Mouse (Mus musculus): ENCODE data around the gene Dctn3.
A peak's percentile ranks its signal among the peaks of the same experiment; 100 is the strongest.
"Not testable (repeated sequence)": the region's sequence is repeated elsewhere in the genome, so short reads cannot be mapped to it uniquely, and the experiment has no call there.

Gene Dctn3

GRCm38 (mm10) chr4:41739260-41739659 lies 16.3 kb upstream of the Dctn3 start:
- no peak for DNase-seq (ENCODE audit: low read depth in 2 of 2, low spot score in 2 of 2)

DNA sequence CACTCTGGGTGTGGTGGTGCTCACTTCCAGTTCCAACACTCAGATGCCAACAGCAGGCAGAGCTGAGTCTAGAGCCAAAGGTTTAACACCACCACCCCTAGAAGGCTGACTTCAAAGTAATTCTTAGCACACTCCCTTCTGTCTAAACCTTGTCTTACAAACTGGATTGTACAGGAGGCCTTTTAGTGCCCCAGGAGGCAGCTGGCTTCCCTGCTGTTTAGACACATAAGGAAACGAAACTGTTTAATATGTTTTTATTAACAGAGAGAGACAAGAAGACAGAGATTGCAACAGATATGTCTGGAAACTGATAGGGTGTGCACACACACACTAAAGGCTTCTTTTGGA lies 15.3 kb upstream of the Dctn3 start:
- DNase-seq (ENCODE audit: low read depth in 2 of 2, low spot score in 2 of 2), result no peak

- peak; percentile 75 to 84 for DNase-seq (ENCODE audit: low read depth in 2 of 2, low spot score in 2 of 2)
Measured at GRCm38 (mm10) chr4:41737602-41738255, 14.8 kb upstream of the Dctn3 start.

DNA sequence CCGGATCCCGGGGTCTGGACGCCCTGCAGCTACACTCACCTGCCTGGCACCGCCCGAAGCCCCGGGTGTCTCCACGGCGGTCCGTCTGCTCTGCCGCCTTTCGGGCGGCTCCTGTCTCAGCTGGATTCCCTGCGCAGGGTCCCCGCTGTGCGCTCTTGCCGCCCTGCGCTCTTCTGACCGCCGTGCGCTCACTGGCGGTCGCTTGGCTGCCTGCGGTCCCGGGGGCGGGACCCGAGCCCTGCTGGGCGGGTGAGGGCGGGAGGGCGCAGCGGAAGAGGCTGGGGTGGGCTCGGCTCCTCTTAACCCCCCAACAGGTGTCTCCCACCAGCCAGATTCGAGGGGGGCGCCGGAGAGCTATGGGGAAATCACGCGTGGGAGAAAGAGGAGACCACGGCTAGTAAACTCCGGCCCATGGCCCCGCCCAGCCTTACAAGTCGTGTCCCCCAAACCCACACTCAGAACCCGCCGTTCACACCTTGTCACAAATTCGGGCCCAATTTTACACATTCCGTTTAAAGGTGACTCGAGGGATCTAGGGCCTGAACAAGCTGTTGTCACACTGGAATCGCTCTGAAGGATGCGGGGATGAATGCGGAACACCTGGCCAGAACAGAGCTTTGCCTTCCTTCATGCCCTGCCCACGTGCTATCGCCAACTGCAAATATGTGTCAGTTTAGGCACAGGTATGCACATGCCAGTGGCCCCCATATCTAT lies 8.2 kb upstream of the Dctn3 start, which contains the start of gene Arid3c:
TSS of gene Arid3c (minus strand) at position 91 of the 714 bp plus-strand sequence.
- DNase-seq (ENCODE audit: low read depth in 2 of 2, low spot score in 2 of 2), result no peak

DNA sequence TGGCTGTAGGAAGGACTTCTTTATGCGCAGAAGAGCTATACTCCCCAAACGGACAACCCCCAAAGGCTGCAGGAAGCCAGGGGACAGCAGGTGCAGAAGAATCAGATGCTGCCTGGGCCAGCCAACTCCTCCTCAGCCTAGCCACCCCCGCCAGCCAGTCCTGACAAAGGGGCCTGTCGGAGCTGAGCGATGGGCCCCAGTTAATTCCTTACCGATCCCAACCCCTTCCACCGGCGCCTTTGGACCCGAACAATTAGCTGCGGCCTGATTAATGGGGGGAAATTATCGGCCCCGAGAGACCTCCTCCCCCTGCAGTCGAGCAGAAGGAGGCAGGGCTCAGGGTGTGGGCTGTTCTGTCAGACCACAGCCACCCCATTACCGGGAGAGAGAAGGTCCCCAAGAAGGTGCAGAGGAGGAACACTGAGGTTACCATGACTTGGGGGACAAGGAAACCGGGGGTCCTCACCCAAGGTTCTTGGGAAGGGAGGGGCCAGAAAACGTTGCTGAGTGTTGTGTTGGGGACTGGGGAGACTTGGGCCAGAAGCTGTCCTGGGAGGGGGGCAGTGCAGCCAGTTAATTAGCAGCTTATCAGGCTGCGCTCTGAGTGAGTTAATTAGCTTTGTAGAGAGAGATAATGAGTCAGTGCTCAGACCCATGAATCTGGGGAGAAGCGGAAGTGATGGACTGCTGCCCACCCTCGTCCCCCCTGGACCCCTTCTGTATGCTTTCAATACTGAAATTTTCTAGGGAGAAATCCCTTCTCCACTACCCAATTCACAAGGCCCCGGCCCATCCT lies 4.1 kb upstream of the Dctn3 start:
- no peak for DNase-seq (ENCODE audit: low read depth in 2 of 2, low spot score in 2 of 2)

GRCm38 (mm10) chr4:41716834-41717233 lies 6.1 kb downstream of the Dctn3 start:
- no peak for DNase-seq (ENCODE audit: low read depth in 2 of 2, low spot score in 2 of 2)

DNA sequence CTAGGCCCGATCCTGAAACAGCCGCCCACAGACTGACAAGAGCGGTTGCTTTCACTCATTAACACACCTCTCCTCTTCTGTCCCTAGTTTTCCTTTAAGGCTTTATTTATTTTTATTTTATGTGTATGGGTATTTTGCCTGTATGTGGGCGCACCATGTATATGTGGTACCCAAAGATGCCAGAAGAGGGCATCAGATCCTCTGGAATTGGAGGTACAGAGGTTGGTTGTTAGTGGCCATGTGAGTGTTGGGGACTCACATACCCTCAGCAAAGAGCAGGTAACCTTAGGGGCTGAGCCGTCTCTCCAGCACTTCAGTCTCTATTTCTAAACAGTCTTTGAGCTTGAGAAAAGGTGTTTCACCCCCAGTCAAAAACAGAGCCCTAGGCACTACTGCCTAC lies 7.4 kb downstream of the Dctn3 start:
- peak; percentile 42 to 62 for DNase-seq (ENCODE audit: low read depth in 2 of 2, low spot score in 2 of 2)

- DNase-seq (ENCODE audit: low read depth in 2 of 2, low spot score in 2 of 2), result no peak
Measured at GRCm38 (mm10) chr4:41715082-41715481, 7.9 kb downstream of the Dctn3 start.

GRCm38 (mm10) chr4:41714276-41714675 lies 8.7 kb downstream of the Dctn3 start:
- peak in 1 of 2 experiments; percentile 52 for DNase-seq (ENCODE audit: low read depth in 2 of 2, low spot score in 2 of 2)

- DNase-seq (ENCODE audit: low read depth in 2 of 2, low spot score in 2 of 2), result peak; percentile 61 to 80
Measured at GRCm38 (mm10) chr4:41713197-41714067, 9.5 kb downstream of the Dctn3 start, which contains the start of gene Rpp25l. Gene Rpp25l, minus strand, starts transcription at chr4:41713534.

DNA sequence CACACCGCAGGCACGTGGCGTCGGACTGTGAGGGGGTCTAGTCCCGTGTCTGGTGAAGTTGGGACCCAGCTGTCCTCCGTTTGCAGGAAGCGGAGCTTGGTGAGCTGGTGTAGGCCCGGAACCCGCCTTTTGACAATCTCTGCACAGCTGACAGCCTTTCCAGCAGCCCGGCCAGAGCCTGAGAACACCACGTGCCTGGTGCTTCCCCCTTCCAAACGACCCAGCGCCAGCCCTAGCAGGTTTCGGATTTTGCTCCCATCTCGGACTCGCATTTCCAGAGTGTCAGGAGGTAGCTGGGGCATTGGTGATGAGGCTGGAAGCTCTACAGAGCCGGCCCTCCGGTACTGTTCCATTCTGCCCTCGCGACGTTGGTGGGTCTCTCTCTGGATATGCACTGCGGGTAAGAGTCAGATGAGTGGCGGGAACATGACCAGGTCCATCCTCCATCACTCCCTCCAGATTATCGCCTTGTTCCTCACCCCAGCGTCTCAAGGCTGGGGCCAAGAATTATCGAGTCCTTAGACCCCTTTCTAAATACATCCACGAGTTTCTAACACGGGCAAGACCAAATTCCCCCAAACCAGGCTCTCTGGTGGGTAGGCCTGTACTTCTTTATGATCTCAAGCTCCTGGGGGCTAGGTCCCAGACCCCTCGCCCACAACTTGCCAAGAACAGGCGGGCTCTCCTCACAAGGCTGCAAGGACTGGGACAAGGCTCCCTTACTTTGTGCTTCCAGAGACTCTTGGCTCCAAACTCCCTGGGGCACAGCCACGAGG lies 10.4 kb downstream of the Dctn3 start:
- no peak for DNase-seq (ENCODE audit: low read depth in 2 of 2, low spot score in 2 of 2)

- no peak for DNase-seq (ENCODE audit: low read depth in 2 of 2, low spot score in 2 of 2)
Measured at GRCm38 (mm10) chr4:41711705-41712375, 11.1 kb downstream of the Dctn3 start.

GRCm38 (mm10) chr4:41710229-41710628 lies 12.7 kb downstream of the Dctn3 start:
- no peak for DNase-seq (ENCODE audit: low read depth in 2 of 2, low spot score in 2 of 2)

DNA sequence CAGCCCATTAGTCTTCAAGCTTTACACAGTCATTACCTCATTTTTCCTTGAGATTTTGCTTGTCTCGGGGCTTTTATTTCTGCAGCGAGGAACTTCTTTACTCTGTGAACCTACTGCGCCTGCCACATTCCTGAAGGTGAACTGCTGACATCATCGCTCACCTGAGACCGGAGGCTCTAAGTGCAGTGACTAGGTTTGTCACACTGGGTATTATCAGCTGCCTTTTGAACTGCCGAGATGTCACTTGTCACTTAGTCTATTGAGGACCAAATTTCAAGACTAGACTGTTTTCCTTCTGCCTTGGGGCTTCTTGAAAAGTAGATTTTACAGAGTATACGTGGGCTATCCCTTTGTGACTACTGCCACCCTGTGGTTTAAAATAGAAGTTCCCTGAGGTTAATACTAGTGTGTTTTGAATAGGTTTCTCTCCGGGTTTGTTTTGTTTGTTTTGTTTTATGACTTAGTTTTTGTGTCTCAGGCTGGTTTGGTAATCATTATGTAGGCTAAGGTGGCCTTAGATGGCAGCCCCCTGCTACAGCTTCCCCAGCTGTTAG lies 14.7 kb downstream of the Dctn3 start:
- peak; percentile 28 to 57 for DNase-seq (ENCODE audit: low read depth in 2 of 2, low spot score in 2 of 2)

- peak; percentile 29 to 61 for DNase-seq (ENCODE audit: low read depth in 2 of 2, low spot score in 2 of 2)
Measured at GRCm38 (mm10) chr4:41707011-41707535, 15.9 kb downstream of the Dctn3 start.

GRCm38 (mm10) chr4:41705922-41706754 lies 16.8 kb downstream of the Dctn3 start:
- DNase-seq (ENCODE audit: low read depth in 2 of 2, low spot score in 2 of 2), result no peak

DNA sequence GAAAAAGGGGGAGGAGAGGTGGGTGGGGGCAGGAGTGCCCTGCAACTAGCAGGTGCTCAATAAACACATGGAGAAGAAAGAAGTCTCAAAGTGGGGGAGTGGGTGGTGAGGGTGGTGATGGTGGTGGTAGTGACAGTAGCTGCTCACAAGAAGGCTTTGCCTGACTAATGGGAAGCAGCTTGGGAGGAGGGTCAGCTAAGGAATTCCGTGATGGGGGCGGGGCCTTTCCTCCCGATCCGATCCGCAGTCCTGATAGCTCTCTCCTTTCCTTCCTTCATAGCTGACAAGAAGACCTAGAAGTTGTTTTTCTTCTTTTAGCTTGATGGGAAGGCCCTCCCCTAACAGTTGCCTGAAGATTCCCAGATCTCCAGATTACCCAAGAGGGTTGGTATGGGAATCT lies 18.3 kb downstream of the Dctn3 start:
- no peak for DNase-seq (ENCODE audit: low read depth in 2 of 2, low spot score in 2 of 2)

GRCm38 (mm10) chr4:41702226-41702625 lies 20.7 kb downstream of the Dctn3 start:
- DNase-seq (ENCODE audit: low read depth in 2 of 2, low spot score in 2 of 2), result not testable (repeated sequence)

Data from CD8-positive naive resting alpha-beta T cell, adult 2 months (primary cell).